Mouse (Mus musculus) layer of hippocampus, postnatal 14 days (tissue): Measurements from ENCODE around the gene Cd63. TPM values are rescaled to one million over a fixed set of nuclear protein-coding genes. Genes with fewer than 3 reads are reported as not detected.

Experiments
- DNase-seq, 2 experiments: peaks; one replicate each; pipeline ENCODE4 v3.0.0; 2021 to 2022; ENCODE audit warnings: low spot score in 2 of 2, mixed read lengths in 1 of 2
- total RNA-seq, 2 experiments: library from RNA; stranded (reverse); gene quantifications; 2 replicates each; pipeline ENCODE4 v1.2.3; 2021

Gene Cd63
- total RNA-seq, 2 experiments from 2014 or later = 76.7 to 86.1 TPM

DNA sequence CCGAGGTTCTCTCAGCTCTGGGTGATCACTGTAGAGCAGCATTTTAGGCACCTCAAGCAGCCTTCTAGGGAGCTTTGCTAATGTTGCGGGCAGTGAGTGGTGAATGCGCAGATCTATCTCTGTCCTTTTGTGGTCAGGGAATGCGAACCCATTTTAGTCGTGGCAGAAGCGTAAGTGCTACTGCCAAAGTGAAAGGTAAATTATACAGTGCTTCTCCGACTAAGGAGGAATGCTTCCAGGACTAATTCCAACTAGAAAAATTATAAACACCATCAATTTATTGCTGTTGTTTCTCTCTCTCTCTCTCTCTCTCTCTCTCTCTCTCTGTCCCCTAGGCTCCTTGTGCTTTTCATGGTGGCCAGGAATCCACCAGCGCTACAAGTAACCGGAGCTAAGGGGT lies 23.1 kb downstream of the Cd63 start, which contains the start of gene Bloc1s1:
TSS of gene Bloc1s1 (minus strand) at position 101 of the 400 bp plus-strand sequence.
- no peak for DNase-seq

DNA sequence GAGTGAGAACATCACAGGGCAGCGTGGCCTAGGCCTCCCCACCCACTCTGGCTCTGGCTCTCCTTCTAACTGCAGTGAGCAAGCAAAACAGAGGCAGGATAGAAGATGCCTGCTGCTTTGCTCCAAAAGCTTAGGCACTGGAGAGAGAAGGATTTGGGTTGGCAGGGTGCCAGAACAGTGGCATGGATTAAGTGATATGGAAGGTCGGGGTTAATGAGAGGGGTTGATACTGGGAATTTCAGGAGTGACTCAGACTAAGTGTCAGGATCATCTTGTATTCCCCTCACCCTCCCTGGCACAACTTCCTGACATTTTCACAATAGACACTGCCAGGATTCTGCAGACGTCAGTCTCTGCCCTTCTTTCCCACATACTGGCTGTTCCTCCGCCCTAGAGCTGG lies 27.6 kb downstream of the Cd63 start:
- DNase-seq = no peak

DNA sequence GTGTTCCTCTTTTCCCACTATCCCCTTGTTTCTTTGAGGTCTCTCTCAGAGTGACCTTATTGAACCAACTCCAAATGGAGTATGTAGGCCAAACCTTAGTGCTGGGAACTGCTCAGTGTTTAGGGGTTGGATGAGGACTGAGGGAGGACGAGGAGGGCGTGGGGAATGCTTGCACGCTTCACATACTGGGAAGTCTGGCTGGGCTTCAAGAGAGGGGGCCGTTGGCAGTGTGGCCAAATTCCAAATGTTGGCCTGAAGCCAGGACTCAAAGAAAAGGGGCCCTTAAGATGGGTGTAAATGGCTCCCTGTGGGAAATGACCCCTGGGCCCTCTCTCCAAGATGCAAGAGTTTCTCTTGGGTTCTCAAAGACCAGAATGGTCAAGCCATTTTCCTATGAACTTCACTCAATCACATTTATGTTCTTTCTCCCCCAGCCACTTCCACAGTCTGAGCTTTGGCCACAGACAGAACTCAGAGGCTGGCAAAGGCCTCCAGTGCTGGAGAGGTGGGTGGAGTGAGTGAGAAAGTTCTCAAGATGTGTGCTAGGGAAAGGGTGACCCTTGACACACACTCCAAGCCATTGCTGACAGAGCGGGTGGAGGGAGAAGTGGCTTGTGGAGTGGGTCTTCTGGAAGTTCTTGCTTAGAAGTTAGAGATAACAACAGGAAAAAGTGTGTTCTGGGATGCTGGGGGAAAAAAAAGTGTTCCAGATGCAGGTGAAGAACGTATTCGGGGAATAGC lies 29.0 kb downstream of the Cd63 start:
- DNase-seq = no peak

DNA sequence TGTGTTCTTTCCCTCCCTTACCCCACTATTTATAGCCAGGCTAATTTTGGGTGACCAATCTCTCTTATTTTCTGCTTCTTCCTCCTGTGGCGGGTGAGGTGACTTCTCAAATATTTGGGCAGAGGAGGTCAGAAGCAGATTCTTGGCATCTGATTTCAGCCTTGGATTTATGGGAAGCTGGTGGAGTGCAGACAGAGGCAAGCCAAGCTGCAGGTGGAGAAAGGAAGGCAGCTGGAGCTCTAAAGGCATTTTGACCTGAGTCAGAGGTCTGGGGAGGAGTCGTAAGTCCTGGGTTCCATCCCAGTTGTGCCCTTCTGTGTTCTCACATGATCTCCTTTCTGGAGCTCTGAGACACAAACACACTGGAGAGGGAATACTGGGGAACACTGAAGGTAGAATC lies 30.7 kb downstream of the Cd63 start:
- DNase-seq = no peak

DNA sequence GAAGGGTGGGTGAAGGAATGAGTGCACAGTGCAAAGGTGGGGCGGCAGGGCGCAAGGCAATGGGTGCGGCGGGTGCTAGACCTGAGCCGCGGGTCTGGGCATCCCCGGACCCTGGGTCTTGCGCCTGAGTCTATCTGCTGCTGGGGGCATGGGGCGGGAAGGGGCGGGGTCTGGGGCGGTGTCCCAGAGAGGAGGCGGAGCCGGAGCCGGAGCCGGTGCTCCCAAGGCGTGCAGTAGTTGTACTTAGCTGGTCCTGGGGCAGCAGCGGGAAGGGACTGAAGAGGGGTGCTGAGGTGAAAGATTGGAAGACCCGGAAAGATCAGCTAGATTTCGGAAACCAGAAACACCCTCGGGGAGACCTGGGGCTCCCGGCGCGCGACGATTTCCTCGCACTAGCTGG lies 32.8 kb downstream of the Cd63 start, which contains the start of gene Itga7:
TSS of gene Itga7 (plus strand) at position 245 of the 400 bp plus-strand sequence.
- no peak for DNase-seq

DNA sequence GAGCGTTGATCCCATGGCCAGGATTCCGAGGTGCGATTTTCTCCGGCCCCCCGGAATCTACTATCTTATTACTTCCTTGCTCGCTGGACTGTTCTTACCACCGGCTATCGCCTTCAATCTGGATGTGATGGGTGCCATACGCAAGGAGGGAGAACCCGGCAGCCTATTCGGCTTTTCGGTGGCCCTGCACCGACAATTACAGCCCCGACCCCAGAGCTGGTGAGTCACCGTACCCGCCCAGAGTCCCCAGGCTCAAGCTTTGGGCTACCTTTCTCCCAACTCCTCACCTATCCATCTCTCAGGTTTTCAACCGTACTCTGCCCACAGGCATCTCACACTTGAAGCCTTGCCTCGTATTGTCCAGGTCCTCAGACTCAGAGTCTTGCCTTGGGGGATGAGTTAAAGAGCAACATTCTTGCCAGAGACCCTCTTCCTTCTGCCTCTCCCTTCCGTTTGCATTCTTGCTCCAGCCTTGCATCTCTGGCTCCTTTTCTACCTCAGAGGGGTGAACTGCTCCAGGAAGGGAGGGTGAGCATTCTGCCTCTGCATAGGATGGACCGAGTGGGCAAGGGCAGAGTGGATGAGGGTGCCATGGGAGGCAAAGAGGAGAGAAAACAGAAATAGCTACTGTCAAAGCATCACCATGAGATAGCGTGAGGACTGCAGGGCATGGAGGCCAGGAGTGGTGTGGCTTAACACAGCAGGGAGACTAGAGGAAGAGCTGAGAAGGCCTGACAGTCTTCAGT lies 33.4 kb downstream of the Cd63 start:
- DNase-seq = no peak

DNA sequence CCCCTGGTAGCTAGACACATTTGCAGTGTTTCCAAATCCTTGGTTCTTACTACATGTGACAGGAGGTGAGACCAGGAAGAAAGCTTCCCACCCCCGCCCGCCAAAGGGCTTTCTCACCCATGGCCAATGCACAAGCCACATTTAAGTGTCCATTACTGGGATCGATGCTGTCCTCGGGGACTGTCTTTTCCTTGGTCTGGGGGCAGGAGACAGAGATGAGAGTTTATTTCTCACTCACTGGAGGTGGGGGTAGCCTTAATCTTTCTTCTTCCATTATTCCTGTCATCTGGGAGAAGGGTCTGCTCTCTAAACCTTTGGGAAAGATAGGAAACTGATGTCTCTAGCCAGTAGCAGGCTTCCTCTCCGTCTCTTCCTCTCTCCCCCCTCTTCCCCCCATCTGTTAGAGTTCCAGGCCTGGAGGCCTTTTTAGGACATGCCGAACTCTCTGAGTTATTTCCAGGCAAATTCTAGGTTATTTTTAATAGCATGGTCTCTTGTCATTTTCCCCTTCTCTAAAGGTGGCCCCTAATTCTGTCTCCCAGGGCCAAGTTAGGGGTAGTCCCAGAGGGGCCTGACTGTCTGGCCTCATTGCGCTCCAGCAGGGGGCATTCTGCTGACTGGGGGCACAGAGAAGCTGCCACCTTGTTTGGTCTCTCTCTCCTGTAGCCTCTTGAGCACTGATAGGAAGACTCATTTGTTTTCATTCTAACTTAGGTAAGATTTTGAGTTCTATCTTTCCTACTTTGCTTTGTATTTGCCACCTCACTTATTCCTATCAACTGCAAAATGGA lies 34.4 kb downstream of the Cd63 start:
- no peak for DNase-seq

DNA sequence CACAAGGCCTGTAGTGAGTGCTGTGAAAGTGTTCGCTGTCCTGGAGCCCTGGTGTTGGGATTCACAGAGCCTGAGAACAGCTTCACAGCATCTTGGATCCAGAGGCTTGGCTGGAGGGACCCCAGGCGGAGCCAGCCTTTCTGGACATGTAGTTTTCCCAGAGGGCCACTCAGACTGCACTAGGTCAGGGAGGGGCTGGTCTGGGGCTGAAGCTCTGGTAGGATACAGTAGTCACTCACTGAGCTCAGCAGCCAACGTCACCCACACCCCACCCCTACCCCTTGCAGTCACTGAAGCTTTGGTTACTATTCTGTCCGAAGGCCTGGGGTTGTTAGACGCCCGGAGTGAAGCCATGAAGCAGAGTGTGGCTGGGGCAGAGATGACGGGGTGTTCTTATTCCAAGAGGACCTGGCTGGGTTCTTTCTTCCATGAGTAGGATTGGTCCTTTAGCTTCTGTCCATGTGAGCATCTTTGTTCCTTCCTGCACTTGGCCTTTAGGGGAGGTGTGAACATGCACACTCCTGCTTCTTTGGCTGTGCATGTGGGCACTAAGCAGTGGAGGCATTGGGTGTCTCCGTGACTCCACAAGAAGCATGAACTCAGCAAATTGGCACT lies 35.1 kb downstream of the Cd63 start:
- no peak for DNase-seq

DNA sequence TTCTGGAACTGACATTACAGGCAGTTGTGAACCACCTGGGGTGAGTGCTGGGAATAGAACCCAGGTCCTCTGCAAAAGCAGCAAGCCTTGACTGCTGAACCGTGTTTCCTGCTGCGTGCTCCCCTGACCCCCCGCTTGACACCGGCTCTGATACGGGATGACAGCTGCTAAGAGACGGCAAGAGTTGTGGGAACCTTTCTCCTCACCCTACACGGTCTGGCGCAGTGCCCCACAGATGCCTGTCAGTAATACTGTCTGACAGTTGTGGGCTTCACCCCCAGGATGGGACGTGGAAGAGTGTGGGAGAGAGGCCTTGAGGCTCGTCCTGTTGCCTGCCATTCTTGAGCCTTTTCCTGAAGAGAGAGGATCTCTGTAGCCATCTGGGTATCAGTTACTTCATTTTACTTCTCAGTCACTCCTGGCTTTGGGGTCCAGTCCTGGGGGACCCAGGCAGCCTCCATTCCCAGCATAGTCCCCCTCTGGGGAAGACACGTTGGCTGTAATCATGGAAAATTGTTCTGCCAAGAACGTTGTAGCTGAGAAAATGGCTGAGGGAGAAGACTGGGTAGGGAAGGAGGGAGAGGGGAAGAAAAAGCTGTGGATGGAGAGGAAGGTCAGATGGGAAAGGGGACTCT lies 37.1 kb downstream of the Cd63 start:
- no peak for DNase-seq

DNA sequence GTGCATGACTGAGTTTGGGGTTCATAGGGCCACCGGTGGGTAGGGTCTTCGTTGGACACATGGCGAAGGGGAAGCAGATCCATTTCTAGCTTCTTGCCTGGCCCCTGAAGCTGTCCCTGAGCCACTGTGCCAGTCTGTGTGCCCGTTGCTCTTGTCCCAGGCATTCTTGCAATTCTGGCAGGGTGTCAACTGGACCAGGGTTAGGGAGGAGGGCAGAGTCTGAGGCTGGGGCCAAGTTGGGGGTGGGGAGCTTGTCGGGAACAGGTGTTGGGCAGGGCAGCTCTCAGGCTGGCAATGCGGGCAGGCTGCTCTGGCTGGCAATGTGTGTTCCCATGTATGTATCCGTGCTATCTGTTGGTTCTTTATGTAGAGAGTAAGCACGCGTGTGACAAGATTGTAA lies 37.7 kb downstream of the Cd63 start:
- no peak for DNase-seq

DNA sequence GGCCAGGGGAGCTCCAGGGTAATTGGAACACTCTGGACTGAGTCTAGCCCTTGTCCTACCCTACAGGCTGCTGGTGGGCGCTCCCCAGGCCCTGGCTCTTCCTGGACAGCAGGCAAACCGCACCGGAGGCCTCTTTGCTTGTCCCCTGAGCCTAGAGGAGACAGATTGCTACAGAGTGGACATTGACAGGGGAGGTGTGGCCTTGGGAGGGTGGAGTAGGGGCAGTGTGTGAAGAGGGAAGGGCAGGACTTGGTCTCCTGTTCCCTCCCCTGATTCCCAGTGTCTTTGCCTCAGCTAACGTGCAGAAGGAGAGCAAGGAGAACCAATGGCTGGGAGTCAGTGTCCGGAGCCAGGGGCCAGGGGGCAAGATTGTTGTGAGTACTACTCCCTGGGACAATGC lies 38.2 kb downstream of the Cd63 start:
- DNase-seq = no peak

DNA sequence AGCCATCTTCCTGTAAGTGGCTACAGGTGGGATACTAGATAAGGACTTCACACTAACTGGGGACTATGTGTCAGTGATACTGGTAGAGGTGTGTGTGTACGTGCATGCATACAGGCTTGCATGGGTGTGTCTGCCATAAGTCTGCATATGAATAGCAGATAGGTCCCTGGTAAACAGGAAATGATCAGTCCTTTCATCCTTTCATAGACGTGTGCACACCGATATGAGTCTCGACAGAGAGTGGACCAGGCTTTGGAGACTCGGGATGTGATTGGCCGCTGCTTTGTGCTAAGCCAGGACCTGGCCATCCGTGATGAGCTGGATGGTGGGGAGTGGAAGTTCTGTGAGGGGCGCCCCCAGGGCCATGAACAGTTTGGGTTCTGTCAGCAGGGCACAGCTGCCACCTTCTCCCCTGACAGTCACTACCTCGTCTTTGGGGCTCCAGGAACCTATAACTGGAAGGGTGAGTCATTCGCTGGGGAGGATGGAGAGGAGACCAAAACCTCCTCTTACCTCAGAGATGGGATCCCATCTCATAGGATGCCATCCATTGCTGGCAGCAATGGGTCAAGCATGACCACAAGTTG lies 39.8 kb downstream of the Cd63 start:
- DNase-seq = no peak

DNA sequence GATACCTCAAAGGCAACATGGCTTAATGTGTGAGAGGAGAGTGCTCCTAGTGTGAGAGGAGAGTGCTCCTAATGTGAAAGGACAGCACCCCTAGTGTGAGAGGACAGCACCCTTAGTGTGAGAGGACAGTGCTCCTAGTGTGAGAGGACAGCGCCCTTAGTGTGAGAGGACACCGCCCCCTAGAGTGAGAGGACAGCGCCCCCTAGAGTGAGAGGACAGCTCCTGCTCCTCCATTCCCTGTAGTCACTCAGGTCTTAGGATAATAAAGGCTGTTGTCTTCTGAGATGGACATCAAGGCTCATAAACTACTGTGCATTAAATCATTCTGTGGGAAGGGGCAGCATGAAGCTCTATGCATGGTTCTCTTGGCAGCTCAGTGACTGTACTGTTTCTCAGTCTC lies 44.9 kb downstream of the Cd63 start:
- peak in 1 of 2 experiments; percentile 13 for DNase-seq

DNA sequence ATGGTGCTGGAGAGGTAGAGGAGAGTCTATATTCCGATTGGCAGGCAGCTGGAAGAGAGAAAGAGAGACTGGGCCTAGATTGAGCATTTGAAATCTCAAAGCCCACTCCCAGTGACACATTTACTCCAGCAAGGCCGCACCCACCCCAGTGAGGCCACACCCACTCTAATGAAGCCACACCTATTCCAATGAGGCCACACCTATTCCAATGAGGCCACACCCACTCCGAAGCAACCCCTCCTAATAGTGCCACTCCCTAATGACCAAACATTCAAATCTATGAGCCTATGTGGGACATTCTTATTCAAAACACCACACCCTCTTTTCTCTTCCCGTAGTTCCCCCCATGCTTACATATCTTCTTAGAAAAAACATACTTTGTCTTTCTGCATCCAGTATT lies 46.7 kb downstream of the Cd63 start:
- no peak for DNase-seq

DNA sequence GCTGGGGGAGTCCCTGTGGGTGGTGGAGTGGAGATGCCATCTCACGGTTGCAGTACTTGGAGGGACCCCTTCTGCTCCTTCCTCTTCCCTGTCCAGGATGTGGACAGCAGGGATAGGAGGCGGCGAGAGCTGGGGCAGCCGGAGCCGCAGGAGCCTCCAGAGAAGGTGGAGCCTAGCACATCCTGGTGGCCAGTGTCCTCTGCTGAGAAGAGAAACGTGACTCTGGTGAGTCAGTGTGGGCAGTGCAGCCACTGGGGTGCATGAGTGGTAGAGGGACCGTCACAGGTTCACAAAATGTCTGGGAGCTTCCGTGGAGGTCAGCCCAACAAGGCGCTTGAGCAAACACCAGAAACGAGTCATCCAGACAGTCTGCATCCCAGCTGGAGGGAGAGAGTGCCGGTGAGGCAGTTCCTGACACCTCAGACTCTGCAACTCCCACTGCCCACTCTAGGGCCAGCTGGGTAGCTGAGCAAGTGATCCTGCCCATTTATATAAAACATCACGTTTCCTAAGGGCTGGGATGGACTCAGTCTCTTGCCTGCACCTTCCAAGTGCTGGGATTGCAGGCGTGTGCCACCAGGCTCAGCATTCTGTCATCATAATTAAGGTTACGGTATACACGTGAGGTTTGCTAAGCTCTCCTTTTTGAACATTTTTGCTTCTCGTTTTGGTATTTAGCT lies 49.6 kb downstream of the Cd63 start:
- DNase-seq = no peak

DNA sequence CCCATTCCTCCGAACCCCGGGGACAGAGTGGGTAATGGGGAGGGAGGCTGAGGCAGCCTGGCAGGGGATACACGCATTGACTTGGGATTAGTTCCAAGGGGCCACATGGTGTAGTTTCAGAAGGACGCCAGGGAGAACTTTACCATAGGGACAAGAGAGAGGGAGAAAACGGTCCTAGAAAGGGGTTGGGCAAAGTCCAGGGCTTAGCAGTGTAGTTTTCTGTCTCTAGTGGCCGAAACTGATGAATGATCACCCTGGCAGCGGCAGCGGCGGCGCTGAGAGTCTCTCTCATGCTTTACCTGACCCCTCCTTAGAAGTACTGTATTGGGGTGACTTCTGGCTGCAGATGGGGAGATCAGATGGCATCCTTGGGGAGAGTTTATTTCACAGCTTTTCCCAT lies 57.6 kb downstream of the Cd63 start:
- no peak for DNase-seq

DNA sequence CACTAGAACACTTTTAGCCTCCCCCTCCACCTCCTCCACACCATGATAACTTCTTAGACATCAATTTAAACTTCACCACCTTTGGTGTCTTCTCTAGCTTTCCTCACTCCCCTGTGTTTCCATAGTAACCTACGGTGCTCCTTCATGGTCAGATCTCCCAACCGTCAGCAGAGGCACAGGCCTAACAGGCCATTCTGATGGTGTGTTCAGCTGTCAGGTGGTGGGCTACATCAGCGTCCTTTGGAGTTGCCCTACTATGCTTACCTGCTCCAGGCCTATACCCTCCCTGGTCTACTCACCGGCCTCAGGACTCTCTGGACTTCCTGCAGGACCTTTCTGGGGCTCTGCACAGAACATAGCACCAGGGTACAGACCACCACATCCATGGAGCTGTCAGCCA lies 59.4 kb downstream of the Cd63 start:
- DNase-seq = no peak

DNA sequence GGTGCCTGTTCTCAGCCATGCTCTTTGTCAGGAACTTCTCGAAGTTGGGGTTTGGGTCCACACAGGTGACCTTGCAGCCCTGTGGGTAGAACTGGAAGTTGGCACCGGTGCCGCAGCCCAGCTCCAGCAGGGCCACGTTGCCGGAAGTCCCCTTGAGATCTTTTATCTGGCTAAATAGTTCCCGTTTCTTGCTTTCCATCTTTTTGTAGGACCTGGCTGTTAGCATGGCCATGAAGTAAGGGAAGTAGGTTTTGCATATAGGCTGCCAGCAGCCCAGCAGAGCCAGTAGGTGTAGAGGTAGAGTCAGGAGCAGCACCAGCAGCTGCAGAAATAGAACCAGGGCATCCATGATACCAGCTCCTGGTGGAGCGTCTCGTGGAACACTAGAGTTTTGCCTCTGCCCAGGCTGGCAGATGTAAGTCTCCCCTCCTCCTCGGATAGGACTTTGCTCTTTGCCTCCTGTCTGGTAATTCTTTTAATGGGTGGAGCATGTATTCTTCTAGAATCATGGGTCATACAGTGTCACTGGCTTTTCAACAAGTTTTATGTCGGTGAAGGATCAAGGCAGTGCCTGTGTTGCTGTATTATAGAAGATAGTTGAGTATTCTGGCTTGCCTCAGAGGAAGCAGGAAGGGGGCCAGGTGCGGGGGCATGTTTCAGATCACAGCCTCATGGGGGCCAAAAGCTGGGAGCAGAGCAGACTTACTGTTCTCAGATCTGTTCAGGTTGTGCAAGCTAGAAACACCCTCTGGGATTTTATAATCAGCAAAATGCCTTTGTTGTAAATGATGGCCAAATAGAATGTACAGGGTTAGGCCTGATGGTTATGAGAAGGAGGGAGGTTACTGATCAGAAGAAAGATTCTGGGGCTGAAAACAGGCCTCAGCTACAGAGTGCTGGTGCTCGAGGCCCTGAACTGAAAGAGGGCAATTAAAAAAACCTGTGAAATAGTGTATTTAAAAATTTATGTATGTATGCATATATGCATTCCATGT lies 60.1 kb downstream of the Cd63 start, which contains the start of gene Mettl7b:
TSS of gene Mettl7b (minus strand) at position 399 of the 995 bp plus-strand sequence.
- no peak for DNase-seq
